Mouse (Mus musculus) kidney, adult 2 months (tissue): Measurements from ENCODE around the gene Npy4r. TPM values are rescaled to one million over a fixed set of nuclear protein-coding genes. Genes with fewer than 3 reads are reported as not detected.

ENCODE experiments used
- DNase-seq: peaks from one replicate; pipeline ENCODE4 v3.0.0; 2021
- H3K27ac ChIP-seq: fragments of 200-500 bp; 2 replicates; pipeline ENCODE4 v1.5.1; 2012; ENCODE audit warnings: low read depth, low read length, control low read depth, inconsistent platforms; ENCODE audit not compliant: insufficient read depth
- H3K27me3 ChIP-seq: fragments of 200-500 bp; replicated peaks from 2 replicates; pipeline ENCODE4 v1.6.1; 2012; ENCODE audit warnings: mild to moderate bottlenecking, moderate library complexity, low read length, inconsistent platforms; ENCODE audit not compliant: control insufficient read depth, insufficient read depth
- H3K36me3 ChIP-seq: fragments of 200-500 bp; 2 replicates; pipeline ENCODE4 v1.6.1; 2012; ENCODE audit warnings: mild to moderate bottlenecking, moderate library complexity, low read length, inconsistent platforms; ENCODE audit not compliant: control insufficient read depth, insufficient read depth
- H3K4me1 ChIP-seq: fragments of 200-500 bp; 2 replicates; pipeline ENCODE4 v1.6.1; 2011; ENCODE audit warnings: low read length; ENCODE audit not compliant: control insufficient read depth, insufficient read depth
- H3K4me3 ChIP-seq: fragments of 200-500 bp; 2 replicates; pipeline ENCODE4 v1.5.1; 2011; ENCODE audit warnings: mild to moderate bottlenecking, low read depth, low read length, control low read depth; ENCODE audit not compliant: insufficient read depth
- CTCF ChIP-seq: fragments of 200-500 bp; conservative IDR thresholded peaks from 2 replicates; pipeline ENCODE4 v1.5.1; 2011; ENCODE audit warnings: low read depth, mild to moderate bottlenecking, control low read depth, low read length, moderate library complexity, mixed read lengths; ENCODE audit not compliant: insufficient read depth, insufficient read length
- POLR2A ChIP-seq: fragments of 200-500 bp; IDR thresholded peaks from one replicate; pipeline ENCODE4 v1.6.1; 2011; ENCODE audit warnings: low read depth, low read length, control low read depth
- WGBS: fragments of 180-500 bp; shearing (Covaris S2); methylation state at CpG from one replicate; pipeline ENCODE4 v1.1.7; 2018; 5-methylcytosine and 5-hydroxymethylcytosine counted together
- polyA plus RNA-seq: library from polyadenylated mRNA; depleted of rRNA; stranded (reverse); fragments of >200 nt; gene quantifications from 2 replicates; pipeline ENCODE4 v1.2.3, GENCODE M21; 2012

Npy4r gene
- polyA plus RNA-seq, 1 experiment: 0.06 TPM

- H3K4me1 ChIP-seq: no peaks in the 10 kb centered on the region
- H3K4me3 ChIP-seq: no peak overlapping the region
- no peak overlapping the region for H3K27ac ChIP-seq
- no peak for DNase-seq
- no peaks in the 10 kb centered on the region for H3K27me3 ChIP-seq
- TF ChIP-seq CTCF (no peak), POLR2A (no peak)
- no peaks in the 10 kb centered on the region for H3K36me3 ChIP-seq
- 31% methylated on average over 12 of the region's 12 CpGs for WGBS
Measured at GRCm38 (mm10) chr14:34120016-34120910, 32.0 kb downstream of the Npy4r start.

GRCm38 (mm10) chr14:34119046-34119723 lies 33.1 kb downstream of the Npy4r start:
- no peak overlapping the region for H3K27ac ChIP-seq
- TF ChIP-seq CTCF (no peak), POLR2A (no peak)
- no peak for DNase-seq
- no peaks in the 10 kb centered on the region for H3K27me3 ChIP-seq
- no peaks in the 10 kb centered on the region for H3K4me1 ChIP-seq
- H3K36me3 ChIP-seq: no peaks in the 10 kb centered on the region
- H3K4me3 ChIP-seq: no peak overlapping the region
- 44% methylated on average over 7 of the region's 7 CpGs for WGBS

GRCm38 (mm10) chr14:34114311-34114710 lies 38.0 kb downstream of the Npy4r start:
- no peak overlapping the region for H3K4me3 ChIP-seq
- TF ChIP-seq POLR2A (no peak), CTCF (no peak)
- DNase-seq: no peak
- H3K27ac ChIP-seq: no peak overlapping the region
- 95% methylated on average over 4 of the region's 4 CpGs for WGBS
- H3K4me1 ChIP-seq: no peaks in the 10 kb centered on the region
- H3K36me3 ChIP-seq: no peaks in the 10 kb centered on the region
- H3K27me3 ChIP-seq: no peaks in the 10 kb centered on the region

GRCm38 (mm10) chr14:34107594-34107993 lies 44.7 kb downstream of the Npy4r start:
- no peak overlapping the region for H3K27ac ChIP-seq
- H3K27me3 ChIP-seq: no peaks in the 10 kb centered on the region
- TF ChIP-seq CTCF (no peak), POLR2A (no peak)
- 53% methylated on average over 4 of the region's 4 CpGs for WGBS
- no peak for DNase-seq
- no peaks in the 10 kb centered on the region for H3K36me3 ChIP-seq
- H3K4me1 ChIP-seq: no peaks in the 10 kb centered on the region
- no peak overlapping the region for H3K4me3 ChIP-seq

- Histone ChIP-seq H3K27me3 (no peaks in the 10 kb centered on the region), H3K36me3 (no peaks in the 10 kb centered on the region), H3K4me1 (no peaks in the 10 kb centered on the region), H3K27ac (no peak overlapping the region), H3K4me3 (no peak overlapping the region)
- DNase-seq: peak; percentile 31
- TF ChIP-seq CTCF (peak; percentile 55), POLR2A (no peak)
- WGBS: 64% methylated on average over 12 of the region's 12 CpGs
Measured at GRCm38 (mm10) chr14:34106389-34107062, 45.8 kb downstream of the Npy4r start.

- no peak for TF ChIP-seq POLR2A
- TF ChIP-seq CTCF: peak; percentile 76
- Histone ChIP-seq H3K36me3 (no peaks in the 10 kb centered on the region), H3K27me3 (no peaks in the 10 kb centered on the region), H3K4me3 (no peak overlapping the region), H3K27ac (no peak overlapping the region), H3K4me1 (no peaks in the 10 kb centered on the region)
- WGBS: 22% methylated on average over 8 of the region's 8 CpGs
- peak; percentile 73 for DNase-seq
Measured at GRCm38 (mm10) chr14:34104892-34105291, 47.4 kb downstream of the Npy4r start.

- Histone ChIP-seq H3K4me1 (no peaks in the 10 kb centered on the region), H3K4me3 (no peak overlapping the region), H3K27me3 (no peaks in the 10 kb centered on the region), H3K27ac (no peak overlapping the region), H3K36me3 (no peaks in the 10 kb centered on the region)
- no peak for DNase-seq
- WGBS: 80% methylated on average over 3 of the region's 3 CpGs
- no peak for TF ChIP-seq POLR2A
- no peak for TF ChIP-seq CTCF
Measured at GRCm38 (mm10) chr14:34103855-34104254, 48.4 kb downstream of the Npy4r start.
